Mouse (Mus musculus) liver, embryonic 14.5 days (tissue): ENCODE results near the gene Tyw1.

Experiments
- CTCF ChIP-seq: IDR thresholded peaks from 2 replicates; pipeline ENCODE4 v1.5.1; 2016; ENCODE audit warnings: antibody characterized with exemption, low read depth, control low read depth
- EP300 ChIP-seq: IDR thresholded peaks from 2 replicates; pipeline ENCODE4 v1.6.1; 2016; ENCODE audit warnings: antibody characterized with exemption, low read depth

- TF ChIP-seq EP300 (no peak), CTCF (peak; percentile 34; the same call in 1 of the 2 replicates)
Measured at GRCm38 (mm10) chr5:130255017-130255720, at the start of gene Tyw1, which contains the start of gene Sbds.
